In the genomic region with DNA sequence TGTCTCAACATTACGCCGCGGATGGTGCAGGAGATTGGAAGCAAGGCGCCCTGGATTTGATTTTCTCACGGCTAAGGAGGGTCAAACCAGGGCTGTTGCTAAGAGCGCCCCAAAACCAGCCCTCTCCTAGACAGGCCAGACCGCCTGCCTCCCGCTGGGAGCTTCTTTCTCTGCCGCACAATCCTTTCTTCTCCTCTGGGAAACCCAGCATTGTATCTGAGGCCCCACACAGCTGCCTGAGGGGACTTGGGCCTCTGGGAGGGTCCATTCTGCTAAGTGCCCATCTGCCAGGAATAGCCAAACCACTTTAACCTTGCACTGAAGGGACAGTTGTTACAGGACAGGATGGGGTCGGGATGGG, we compare ENCODE assay signal across 8 mouse cellular contexts. TPM values are rescaled to one million over a fixed set of nuclear protein-coding genes. Genes with fewer than 3 reads are reported as not detected.
A peak's percentile ranks its signal among the peaks of the same experiment; 100 is the strongest.
DNase-seq lines count a peak whose midpoint lies in the region; ATAC-seq and TF ChIP-seq lines count a peak whose summit lies in the region.

No protein-coding gene starts in this region.

- peaks cover 14% of the 10 kb centered on the region for H3K36me3 ChIP-seq in heart, embryonic 14.5 days (ENCODE audit: control insufficient read depth, insufficient read depth, low read length)
- peaks cover 35% of the 10 kb centered on the region for H3K36me3 ChIP-seq in forebrain, embryonic 12.5 days (replicated peaks)
- H3K36me3 ChIP-seq in liver, embryonic 14.5 days (replicated peaks; ENCODE audit: control insufficient read depth, insufficient read depth, low read depth): no peaks in the 10 kb centered on the region; the same call in 1 of the 2 replicates

- 2% methylated on average over 10 of the region's 10 CpGs for WGBS in heart, embryonic 14.5 days
- 0% methylated on average over 10 of the region's 10 CpGs for WGBS in forebrain, embryonic 12.5 days
- WGBS in liver, embryonic 14.5 days (ENCODE audit: insufficient replicate concordance): 7% methylated on average over 10 of the region's 10 CpGs

- H3K9ac ChIP-seq in heart, embryonic 14.5 days (ENCODE audit: low read length): peak overlapping the region; percentile 71
- peak overlapping the region; percentile 79 for H3K9ac ChIP-seq in forebrain, embryonic 12.5 days
- no peak overlapping the region for H3K9ac ChIP-seq in liver, embryonic 14.5 days (replicated peaks)

- peaks cover 4 to 9% of the 10 kb centered on the region in 2 experiments; a peak in 2 of 4 replicates for H3K4me1 ChIP-seq in heart, embryonic 14.5 days (ENCODE audit: control insufficient read depth in 2 of 2, insufficient read depth in 2 of 2, low read length in 2 of 2)
- H3K4me1 ChIP-seq in forebrain, embryonic 12.5 days: peaks cover 45% of the 10 kb centered on the region
- no peaks in the 10 kb centered on the region for H3K4me1 ChIP-seq in liver, embryonic 14.5 days (replicated peaks; ENCODE audit: control insufficient read depth in 2 of 2, insufficient read depth in 2 of 2, low read length in 1 of 2)

- no peak for DNase-seq in heart, postnatal 25 days (ENCODE audit: low spot score)
- DNase-seq in ZHBTc4 (ENCODE audit: low read depth, low spot score): peak; percentile 82
- DNase-seq in liver, embryonic 14.5 days (ENCODE audit: low read depth in 3 of 3, low spot score in 3 of 3): no peak
- DNase-seq in yolk sac, embryonic 10.5 days (ENCODE audit: low spot score): peak; percentile 17
- DNase-seq in spleen, postnatal 36 days (ENCODE audit: low spot score in 2 of 2): no peak
- no peak for DNase-seq in gastrocnemius, postnatal 25 days

- intact Hi-C loops in heart, postnatal 25 days (cut with DNase I): no loop called here

- no peak for ATAC-seq in heart, embryonic 14.5 days (ENCODE audit: insufficient number of reproducible peaks, insufficient read depth, low FRiP score, low read depth)
- peak; percentile 82 for ATAC-seq in forebrain, embryonic 12.5 days (ENCODE audit: low FRiP score)
- ATAC-seq in liver, embryonic 14.5 days (ENCODE audit: insufficient read depth): no peak

- H3K4me2 ChIP-seq in heart, embryonic 14.5 days (ENCODE audit: low read length): peak overlapping the region; percentile 95
- peak overlapping the region; percentile 73 for H3K4me2 ChIP-seq in forebrain, embryonic 12.5 days
- H3K4me2 ChIP-seq in liver, embryonic 14.5 days (ENCODE audit: low read depth): peak overlapping the region; percentile 56

- no peaks in the 10 kb centered on the region for H3K27me3 ChIP-seq in heart, embryonic 14.5 days (ENCODE audit: control insufficient read depth, insufficient read depth, low read length)
- no peaks in the 10 kb centered on the region for H3K27me3 ChIP-seq in forebrain, embryonic 12.5 days
- H3K27me3 ChIP-seq in liver, embryonic 14.5 days (ENCODE audit: control insufficient read depth, insufficient read depth, low read length): peaks cover 13% of the 10 kb centered on the region

- TF ChIP-seq CTCF in liver, embryonic 14.5 days (IDR thresholded peaks at IDR 0.05; ENCODE audit: low read depth): no peak

- H3K9me3 ChIP-seq in heart, embryonic 14.5 days (ENCODE audit: control insufficient read depth, low read length): no peaks in the 10 kb centered on the region
- no peaks in the 10 kb centered on the region for H3K9me3 ChIP-seq in forebrain, embryonic 12.5 days
- H3K9me3 ChIP-seq in liver, embryonic 14.5 days (ENCODE audit: control insufficient read depth, low read length): no peaks in the 10 kb centered on the region

- H3K4me3 ChIP-seq in heart, embryonic 14.5 days (ENCODE audit: control insufficient read depth in 1 of 2, insufficient read depth in 1 of 2, low read depth in 1 of 2, low read length in 2 of 2): peak overlapping the region; percentile 54 to 69
- H3K4me3 ChIP-seq in forebrain, embryonic 12.5 days (replicated peaks): peak overlapping the region; percentile 58
- peak overlapping the region; percentile 40 to 54; a peak in 3 of 4 replicates for H3K4me3 ChIP-seq in liver, embryonic 14.5 days (ENCODE audit: insufficient read depth in 1 of 2, low read depth in 2 of 2, low read length in 2 of 2)

- TF ChIP-seq EP300 in liver, embryonic 14.5 days (IDR thresholded peaks at IDR 0.05; ENCODE audit: low read depth): no peak

- no peak overlapping the region for H3K27ac ChIP-seq in heart, embryonic 14.5 days (replicated peaks in 1 of 2; ENCODE audit: control insufficient read depth in 1 of 2, insufficient read depth in 1 of 2, low read depth in 2 of 2, low read length in 2 of 2)
- peak overlapping the region; percentile 98 for H3K27ac ChIP-seq in forebrain, embryonic 12.5 days
- no peak overlapping the region for H3K27ac ChIP-seq in liver, embryonic 14.5 days

RNA-seq across cellular contexts. Expression of a gene that starts 0.3 kb away (rescaled TPM):
- 2.6 and 4.1 TPM in 2 replicates for polyA plus RNA-seq in heart, embryonic 14.5 days (2014; fragmentation: Nextera tagmentation; extraction: Ambion mirVana)
- under 1 TPM; 0.60 to 0.61 TPM for total RNA-seq in heart, postnatal 25 days (2021)
- polyA plus RNA-seq in forebrain, embryonic 12.5 days (2016; fragmentation: Nextera tagmentation; extraction: Ambion mirVana): 319 and 330 TPM in 2 replicates
- polyA plus RNA-seq in liver, embryonic 14.5 days (2012; rRNA removed): 0.39 and 0.86 TPM in 2 replicates
- polyA plus RNA-seq in liver, embryonic 14.5 days (2014; fragmentation: Nextera tagmentation; extraction: Ambion mirVana): 0.15 TPM in 1 of 2 replicates, not detected in the other
- total RNA-seq in gastrocnemius, postnatal 25 days (2021): under 1 TPM; 0.28 to 0.56 TPM

RNA-seq across cellular contexts. Expression of a gene that starts 18.0 kb away (rescaled TPM):
- 27.9 and 29.1 TPM in 2 replicates for polyA plus RNA-seq in heart, embryonic 14.5 days (2014; fragmentation: Nextera tagmentation; extraction: Ambion mirVana)
- 10 to 100 TPM; 16.0 to 18.6 TPM for total RNA-seq in heart, postnatal 25 days (2021)
- polyA plus RNA-seq in forebrain, embryonic 12.5 days (2016; fragmentation: Nextera tagmentation; extraction: Ambion mirVana): 41.9 and 44.9 TPM in 2 replicates
- polyA plus RNA-seq in liver, embryonic 14.5 days (2012; rRNA removed): 7.2 and 10.1 TPM in 2 replicates
- polyA plus RNA-seq in liver, embryonic 14.5 days (2014; fragmentation: Nextera tagmentation; extraction: Ambion mirVana): 16.5 and 17.3 TPM in 2 replicates
- 10 to 100 TPM; 10.5 to 13.5 TPM for total RNA-seq in gastrocnemius, postnatal 25 days (2021)

RNA-seq across cellular contexts. Expression of a gene that starts 31.3 kb away (rescaled TPM):
- polyA plus RNA-seq in heart, embryonic 14.5 days (2014; fragmentation: Nextera tagmentation; extraction: Ambion mirVana): not detected in 2 replicates
- not detected for total RNA-seq in heart, postnatal 25 days (2021)
- polyA plus RNA-seq in forebrain, embryonic 12.5 days (2016; fragmentation: Nextera tagmentation; extraction: Ambion mirVana): 0.23 and 0.32 TPM in 2 replicates
- polyA plus RNA-seq in liver, embryonic 14.5 days (2012; rRNA removed): 0.18 and 0.26 TPM in 2 replicates
- 0.08 and 0.15 TPM in 2 replicates for polyA plus RNA-seq in liver, embryonic 14.5 days (2014; fragmentation: Nextera tagmentation; extraction: Ambion mirVana)
- not detected for total RNA-seq in gastrocnemius, postnatal 25 days (2021)

Comparison
In these comparisons a context has a peak if more than half of its experiments do, and no peak if none do; other contexts are left out.
1. DNase-seq: peak in ZHBTc4 (single experiment) and yolk sac, embryonic 10.5 days (single experiment); none in heart, postnatal 25 days (single experiment), liver, embryonic 14.5 days (0 of 3), spleen, postnatal 36 days (0 of 2) and gastrocnemius, postnatal 25 days (single experiment).
2. RNA of a gene that starts 0.3 kb away (polyA plus RNA-seq): 319 to 330 TPM in forebrain, embryonic 12.5 days; 2.6 to 4.1 TPM in heart, embryonic 14.5 days and 0.15 to 0.86 TPM in liver, embryonic 14.5 days; every median in the first group is over 10 times any median in the second.
3. Peak in every context shown above with its lines, with median percentiles within 50 percentile points of each other: H3K4me2 ChIP-seq and H3K4me3 ChIP-seq.